Mouse (Mus musculus) kidney, postnatal 36 days (tissue): ENCODE data around the gene Gata3.

Experiments used
- DNase-seq, 2 experiments: peaks; one replicate each; pipeline ENCODE4 v3.0.0; 2021 to 2022; ENCODE audit warnings: mixed read lengths in 2 of 2

Gene Gata3

GRCm38 (mm10) chr2:9885217-9885770 is 4.5 kb downstream of the Gata3 start:
- DNase-seq: peak in 1 of 2 experiments; percentile 30

GRCm38 (mm10) chr2:9884533-9885216 is 5.2 kb downstream of the Gata3 start:
- no peak for DNase-seq

DNA sequence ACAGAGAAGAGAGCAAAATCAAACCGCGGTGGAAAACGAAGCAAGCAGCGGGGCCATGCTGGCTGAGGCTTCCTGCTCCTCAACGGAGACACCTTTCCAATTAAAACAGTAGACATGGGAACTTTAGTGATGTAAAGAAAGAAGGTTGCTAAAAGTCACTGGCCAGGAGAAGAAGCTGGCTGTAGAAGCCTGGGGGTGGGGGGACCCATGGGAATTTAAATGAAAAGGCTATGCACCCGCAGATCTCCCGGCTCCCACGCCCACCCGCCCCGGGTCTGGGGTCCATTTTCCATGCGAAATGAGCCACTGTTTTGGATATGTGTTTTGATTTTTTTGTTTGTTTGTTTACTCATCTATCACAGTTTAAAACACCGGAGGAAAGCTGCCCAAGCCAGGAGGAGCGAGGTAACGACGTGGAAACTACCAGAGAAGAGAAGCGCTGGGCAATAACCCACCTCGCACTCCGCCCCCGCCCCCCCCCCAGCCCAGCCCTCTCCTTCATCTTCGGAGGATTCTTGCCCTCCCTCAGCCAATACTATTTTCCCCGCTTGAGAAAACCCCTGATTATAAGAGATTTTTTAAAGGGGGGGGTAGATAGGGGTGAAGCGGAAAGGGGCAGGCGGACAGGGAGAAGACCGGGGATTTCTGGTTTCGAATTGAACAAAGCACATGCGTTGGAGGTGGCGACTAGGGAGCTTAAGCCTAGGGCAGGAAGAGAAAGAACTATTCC is 5.9 kb downstream of the Gata3 start:
- DNase-seq: no peak

GRCm38 (mm10) chr2:9882926-9883802 is 6.7 kb downstream of the Gata3 start:
- peak in 1 of 2 experiments; percentile 29 for DNase-seq

DNA sequence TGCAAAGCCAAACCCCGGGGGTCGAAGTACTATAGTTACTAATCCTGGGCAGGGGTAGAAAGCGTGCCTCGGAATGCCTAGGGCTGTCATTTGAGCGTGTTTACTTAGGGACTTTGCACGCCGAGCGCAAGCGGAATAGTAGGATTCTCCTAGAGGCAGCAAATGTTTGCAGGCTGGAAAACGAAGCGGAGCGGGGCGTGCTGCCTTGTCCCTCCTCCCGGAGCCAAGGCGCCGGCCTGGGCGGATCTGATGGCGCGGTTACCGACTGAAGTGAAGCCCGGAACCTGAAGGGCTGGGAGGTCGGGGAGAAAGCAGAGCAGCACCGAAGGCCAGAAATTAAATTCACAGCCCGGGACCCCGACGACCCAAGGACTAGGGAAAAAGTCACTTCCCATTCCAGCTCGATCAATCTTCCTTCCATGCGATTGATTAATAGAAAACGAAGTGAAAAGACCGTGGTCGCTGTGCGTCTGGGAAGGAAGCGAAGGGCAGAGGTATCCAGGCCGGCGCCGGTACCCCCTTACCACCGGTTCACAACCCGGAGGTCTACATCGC is 7.4 kb downstream of the Gata3 start:
- DNase-seq: peak in 1 of 2 experiments; percentile 50

- DNase-seq: no peak
Measured at GRCm38 (mm10) chr2:9881611-9882023, 8.2 kb downstream of the Gata3 start.

DNA sequence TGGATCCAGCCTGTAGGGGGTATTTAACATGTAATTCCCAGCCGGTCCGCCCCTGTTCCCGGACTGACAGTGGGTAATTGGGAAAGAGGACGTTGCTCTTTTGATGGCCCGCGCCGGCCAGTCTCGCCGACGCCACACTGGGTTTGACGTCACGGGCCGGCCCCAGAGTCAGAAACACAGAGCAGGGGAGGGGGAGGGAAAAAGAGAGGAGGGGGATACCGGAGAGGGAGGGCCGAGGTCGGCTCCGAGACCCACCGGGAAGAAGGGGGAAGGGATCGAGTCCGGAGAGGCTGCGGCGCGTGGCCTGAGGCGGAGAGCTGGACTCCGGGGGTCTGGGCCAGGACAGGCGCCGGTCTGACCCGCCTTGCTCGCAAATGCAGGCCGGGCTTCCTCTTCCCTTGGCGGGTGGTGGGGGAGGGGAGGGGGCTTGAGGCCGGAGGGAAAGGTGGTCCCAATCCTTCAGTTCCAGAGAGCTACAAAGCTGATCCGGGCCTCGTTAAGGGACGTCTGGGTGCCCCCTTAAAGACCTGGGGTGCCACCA is 8.7 kb downstream of the Gata3 start, which contains the start of gene 4930412O13Rik:
Gene 4930412O13Rik (plus strand): TSS at position 202 of the 541 bp plus-strand sequence.
- no peak for DNase-seq

DNA sequence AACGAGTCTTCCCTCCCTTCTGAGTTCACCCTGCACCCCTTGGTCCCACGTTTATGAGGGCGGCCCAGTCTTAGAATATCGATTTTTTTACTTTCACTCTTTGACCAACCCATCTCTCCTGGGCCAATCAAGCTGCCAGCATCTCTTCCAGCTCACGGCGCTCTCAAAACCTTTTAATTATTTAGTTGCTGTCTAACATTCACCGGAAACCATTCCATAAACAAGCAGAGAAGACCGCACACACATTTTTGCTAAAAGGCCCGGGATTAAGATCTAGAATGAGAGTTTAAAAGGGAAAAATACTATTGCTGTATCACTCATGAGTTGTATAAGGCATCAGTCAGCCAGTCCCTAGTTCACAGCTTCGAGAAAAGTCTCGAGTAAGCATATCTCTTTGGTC is 9.6 kb downstream of the Gata3 start:
- DNase-seq: no peak

GRCm38 (mm10) chr2:9879493-9879892 is 10.3 kb downstream of the Gata3 start:
- DNase-seq: peak; percentile 90 to 92

DNA sequence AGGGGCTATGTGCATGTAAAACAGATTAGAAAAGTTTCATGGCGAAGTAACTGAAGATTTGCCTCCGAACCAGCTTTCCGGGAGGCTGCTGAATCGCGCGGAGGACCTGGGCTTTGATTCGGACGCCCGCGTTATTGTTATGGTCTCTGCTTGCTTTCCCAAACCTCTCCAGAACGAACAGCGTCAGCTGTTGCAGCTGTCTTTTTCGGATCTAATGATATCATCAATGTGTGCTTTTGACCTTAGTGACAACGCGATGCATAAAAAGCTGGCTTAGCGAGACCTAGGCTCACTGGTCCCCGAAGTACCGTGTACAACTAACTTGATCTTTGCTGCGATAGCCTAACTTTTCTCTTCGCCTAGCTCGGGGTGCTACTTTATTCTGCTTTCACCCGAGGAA is 10.7 kb downstream of the Gata3 start:
- no peak for DNase-seq

DNA sequence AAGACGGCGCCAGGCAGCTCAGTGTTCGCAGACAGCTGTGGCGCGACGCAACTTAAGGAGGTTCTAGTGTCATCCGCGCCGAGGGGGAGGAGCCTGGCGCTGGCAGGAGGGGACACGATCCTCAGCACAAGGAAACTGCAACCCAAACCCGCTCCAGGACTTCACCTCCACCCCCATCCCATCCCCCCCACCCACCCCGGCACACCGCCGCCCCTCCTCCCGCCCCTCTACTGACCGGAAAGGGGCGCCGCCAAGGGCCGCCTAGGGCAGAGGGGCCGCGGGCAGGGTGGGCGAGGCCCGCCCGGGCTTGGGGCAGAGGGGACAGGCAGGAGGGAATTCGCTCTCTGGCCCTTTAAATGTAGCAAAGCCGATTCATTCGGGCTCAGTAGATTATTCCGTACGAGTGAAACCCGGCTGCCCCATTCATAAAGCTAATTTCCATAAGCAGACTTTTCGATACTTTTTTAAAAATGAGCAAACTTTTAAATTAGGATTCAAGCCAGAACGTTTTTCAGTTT is 11.2 kb downstream of the Gata3 start:
- DNase-seq: peak; percentile 49 to 65

GRCm38 (mm10) chr2:9877966-9878563 is 11.8 kb downstream of the Gata3 start:
- no peak for DNase-seq

GRCm38 (mm10) chr2:9877326-9877690 is 12.5 kb downstream of the Gata3 start:
- DNase-seq: peak in 1 of 2 experiments; percentile 36

DNA sequence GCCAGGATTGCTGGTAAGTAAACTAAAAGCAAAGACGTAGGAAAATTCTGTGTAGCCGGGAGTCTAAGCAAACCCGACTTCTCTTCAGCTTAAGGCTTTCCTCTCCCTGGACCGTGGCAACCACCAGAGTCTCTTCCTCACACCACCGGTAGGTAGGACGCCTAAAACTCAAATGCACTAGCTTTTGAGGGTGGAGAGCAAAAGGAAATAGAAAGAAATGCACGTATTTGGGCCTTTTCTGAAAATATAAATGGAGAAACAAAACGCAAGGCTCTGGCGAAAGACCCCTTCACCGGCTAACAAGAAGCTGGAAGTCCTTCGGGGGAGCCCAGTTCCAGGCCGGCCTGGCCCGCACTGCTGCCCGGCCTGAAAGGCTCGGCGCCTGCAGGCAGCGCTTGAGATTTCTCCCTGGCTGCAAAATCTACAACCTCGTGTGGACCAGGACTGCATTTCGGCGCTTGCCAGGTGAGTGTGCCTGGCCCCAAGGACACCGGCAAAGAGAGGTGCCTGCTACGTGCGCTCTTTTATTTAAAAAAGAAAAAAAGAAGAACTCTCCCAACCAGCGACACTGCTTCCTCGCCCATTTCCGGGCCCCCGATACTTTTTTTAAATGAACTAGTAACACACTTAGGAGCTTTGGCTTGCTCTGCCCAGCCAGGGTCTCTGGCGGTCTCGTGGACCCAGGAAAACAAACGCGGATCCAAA is 13.1 kb downstream of the Gata3 start:
- DNase-seq: no peak

DNA sequence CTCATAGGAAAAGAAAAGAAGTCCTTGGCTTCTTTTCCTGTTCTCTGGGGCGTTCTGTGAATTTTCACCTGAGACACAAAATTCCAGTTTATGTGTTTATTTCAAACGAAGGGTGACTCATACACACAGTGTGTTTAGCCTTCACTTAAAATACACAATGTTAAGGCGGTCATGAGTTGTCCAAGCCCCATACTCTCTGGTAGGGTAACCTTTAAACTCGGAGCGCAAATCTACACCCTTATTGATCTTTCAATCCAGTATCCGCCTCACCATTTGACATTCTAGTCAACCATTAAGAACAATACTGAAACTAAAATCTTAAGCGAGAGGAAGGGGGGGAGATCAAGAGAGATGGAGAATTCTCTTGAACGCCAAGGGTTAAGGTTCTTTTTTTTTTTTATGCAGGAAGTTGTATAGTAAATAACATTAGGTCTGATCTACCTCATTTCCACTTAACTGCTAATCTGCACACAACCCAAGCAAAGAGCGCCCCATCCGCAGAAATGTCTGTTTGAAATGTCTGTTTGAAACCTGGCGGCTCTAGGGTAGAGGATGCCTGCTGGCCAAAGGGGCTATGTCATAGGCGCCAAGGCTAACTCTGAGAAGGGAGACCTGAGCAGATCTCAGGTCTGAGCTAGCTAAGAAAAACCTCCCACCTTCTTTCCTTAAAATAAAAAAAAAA is 14.0 kb downstream of the Gata3 start:
- no peak for DNase-seq

GRCm38 (mm10) chr2:9875220-9875619 is 14.6 kb downstream of the Gata3 start:
- no peak for DNase-seq

DNA sequence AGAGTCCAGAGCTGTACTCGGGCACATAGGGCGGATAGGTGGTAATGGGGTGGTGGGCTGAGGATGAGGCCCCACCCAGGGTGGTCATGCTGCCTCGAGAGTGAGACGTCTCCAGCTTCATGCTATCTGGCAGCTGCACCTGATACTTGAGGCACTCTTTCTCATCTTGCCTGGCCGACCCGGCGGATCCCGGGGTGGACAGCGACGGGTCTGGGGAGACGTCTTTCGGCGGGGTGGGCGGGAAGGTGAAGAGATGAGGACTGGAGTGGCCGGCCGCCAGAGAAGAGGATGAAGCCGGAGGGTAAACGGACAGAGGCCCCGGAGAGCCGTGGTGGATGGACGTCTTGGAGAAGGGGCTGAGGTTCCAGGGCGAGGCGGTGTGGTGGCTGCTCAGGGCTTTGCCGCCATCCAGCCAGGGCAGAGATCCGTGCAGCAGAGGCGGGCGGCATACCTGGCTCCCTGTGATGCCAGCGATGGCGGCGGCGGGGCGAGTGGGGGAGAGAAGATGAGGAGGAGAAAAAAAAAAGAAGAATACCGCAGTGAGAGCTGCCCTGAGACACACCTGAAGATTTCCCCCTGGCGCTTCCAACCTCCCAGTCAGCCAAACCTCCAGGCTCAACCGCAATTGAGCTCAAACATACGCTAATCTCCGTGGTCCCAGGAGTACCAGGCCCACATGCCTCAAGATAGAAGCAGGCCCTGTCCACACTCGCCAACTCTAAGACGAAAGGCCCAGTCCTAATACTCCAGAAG is 15.2 kb downstream of the Gata3 start:
- no peak for DNase-seq

- DNase-seq: no peak
Measured at GRCm38 (mm10) chr2:9873757-9874156, 16.1 kb downstream of the Gata3 start.

DNA sequence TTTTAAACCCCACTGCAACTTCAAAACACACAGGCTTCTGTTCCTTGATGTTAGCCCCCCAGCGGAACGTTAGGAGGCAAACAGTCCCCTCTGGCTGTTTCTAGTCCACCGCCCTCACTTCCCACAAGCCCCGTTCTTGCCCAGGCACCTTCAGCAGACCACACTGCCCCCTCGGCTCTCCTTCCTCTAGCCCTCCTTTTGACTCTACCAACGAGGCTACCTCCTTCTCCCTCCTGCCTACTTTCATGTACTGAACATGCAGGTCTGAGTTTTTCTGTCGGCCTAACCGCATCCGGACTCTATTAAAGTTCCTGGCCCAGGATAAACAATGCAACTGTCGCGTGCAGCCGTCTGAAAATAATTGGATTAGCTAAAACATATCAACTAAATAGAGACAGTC is 17.2 kb downstream of the Gata3 start:
- DNase-seq: no peak

DNA sequence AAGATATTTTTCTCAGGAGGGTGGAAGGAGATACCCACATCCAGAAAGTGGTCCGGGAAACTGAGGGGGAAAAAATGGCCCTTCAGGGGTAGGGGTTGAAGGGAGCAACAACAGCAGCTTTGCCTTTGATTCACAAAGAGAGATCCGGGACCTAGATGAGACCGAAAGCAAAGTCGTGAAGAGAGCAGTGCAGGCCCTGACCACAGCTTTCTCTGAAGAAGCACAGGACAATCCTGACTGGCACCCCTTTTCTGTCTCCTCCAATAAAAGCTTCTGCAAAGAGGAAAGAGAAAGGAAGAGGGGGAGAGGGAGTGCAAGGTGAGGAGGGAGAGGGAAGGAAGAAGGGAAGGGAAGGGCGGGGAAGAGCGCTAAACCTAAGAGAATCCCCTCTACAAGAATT is 18.0 kb downstream of the Gata3 start:
- no peak for DNase-seq
